Mouse (Mus musculus): ENCODE measurements around the gene Slco1b2. TPM values are rescaled to one million over a fixed set of nuclear protein-coding genes. Genes with fewer than 3 reads are reported as not detected.

Slco1b2 gene
- polyA plus RNA-seq (2012; rRNA removed), result not detected in 2 replicates

DNA sequence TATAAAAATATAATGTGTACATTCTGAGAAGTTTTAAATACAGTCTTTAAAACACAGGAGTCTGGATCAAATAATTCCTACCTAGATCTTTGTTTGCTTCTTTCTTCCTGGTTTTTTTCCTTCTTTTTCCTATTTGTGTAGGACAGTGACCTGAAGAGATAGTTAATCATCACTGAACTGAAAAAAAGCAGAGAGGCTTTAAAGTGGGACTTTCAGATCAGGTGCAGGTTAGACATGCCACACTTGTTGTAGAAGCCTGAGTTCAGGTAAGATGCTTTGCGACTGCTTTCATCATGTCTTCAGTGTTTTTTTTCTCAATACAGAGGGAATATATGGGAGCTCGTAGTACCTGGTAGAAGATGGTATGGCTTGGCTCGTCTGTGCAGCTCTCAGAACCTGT is at the start of gene Slco1b2:
Slco1b2 (plus strand) TSS at position 228 of the 400 bp plus-strand sequence.

Other genes with a start within 250 kb of the Slco1b2 start
- 0.06 TPM in 1 of 2 replicates, not detected in the other for gene Slco1c1, start 105.2 kb upstream of the Slco1b2 start, polyA plus RNA-seq (2012; rRNA removed)
- gene Gm5724, start 144.3 kb downstream of the Slco1b2 start, polyA plus RNA-seq (2012; rRNA removed), result not detected in 2 replicates
- gene Slco1a4, start 226.7 kb downstream of the Slco1b2 start, polyA plus RNA-seq (2012; rRNA removed), result not detected in 2 replicates

All from colon, adult 2 months (tissue).